Mouse (Mus musculus) liver, adult 2 months (tissue): Measurements from ENCODE around the gene Zcchc18.

Source experiments
- CTCF ChIP-seq: fragments of 200-500 bp; IDR thresholded peaks from 2 replicates; pipeline ENCODE4 v1.5.1; 2011; ENCODE audit warnings: low read depth, low read length, control low read depth
- POLR2A ChIP-seq: fragments of 200-500 bp; IDR thresholded peaks from 2 replicates; pipeline ENCODE4 v1.6.1; 2011; ENCODE audit warnings: low read length, control low read depth; ENCODE audit not compliant: insufficient read depth; ENCODE audit errors: extremely low read depth

- TF ChIP-seq CTCF (no peak), POLR2A (no peak)
These were observed at the start of gene Zcchc18 for GRCm38 (mm10) chrX:136992978-136993547.
